Mouse (Mus musculus) kidney, postnatal 25 days (tissue): ENCODE measurements around the gene Cbr3.
"Not testable (repeated sequence)": the region's sequence is repeated elsewhere in the genome, so short reads cannot be mapped to it uniquely, and the experiment has no call there.

Experiments
- DNase-seq, 2 experiments: peaks; one replicate each; pipeline ENCODE4 v3.0.0; 2021; ENCODE audit warnings: mixed read lengths in 2 of 2

Cbr3 gene

DNA sequence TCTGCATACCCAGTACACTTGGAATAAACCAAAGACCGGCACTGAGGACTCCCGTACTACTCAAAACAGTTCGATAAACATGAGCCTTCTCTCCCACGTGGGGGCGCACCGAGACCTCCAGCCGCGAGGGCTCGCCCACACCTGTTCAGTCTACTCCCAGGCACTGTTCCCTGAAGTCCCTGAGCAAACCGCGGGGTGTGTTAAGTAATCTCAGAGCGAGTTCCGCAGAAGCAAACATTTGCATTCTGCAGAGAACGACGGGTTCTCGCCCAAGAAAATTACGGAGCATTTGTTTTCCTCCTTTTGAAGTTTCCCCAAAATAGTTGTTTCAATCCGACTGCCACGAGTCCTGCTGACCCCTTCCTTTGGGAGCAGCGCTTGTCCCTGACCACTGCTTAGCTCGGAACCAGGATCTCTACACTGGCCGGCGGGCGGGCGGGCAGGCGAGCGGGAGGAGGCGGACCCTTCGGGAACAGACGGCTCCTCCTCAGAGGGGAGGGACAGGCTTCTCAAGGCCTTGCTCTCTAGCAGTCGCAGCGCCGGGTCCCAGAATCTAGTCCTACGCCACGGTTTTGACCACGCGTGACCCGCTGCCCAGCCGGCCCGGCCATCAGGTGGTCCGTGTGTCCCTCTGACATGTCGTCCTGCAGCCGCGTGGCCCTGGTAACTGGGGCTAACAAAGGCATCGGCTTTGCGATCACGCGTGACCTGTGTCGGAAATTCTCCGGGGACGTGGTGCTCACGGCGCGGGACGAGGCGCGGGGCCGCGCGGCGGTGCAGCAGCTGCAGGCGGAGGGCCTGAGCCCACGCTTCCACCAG, at the start of gene Cbr3:
Cbr3 (plus strand) TSS at position 527 of the 819 bp plus-strand sequence.
- peak; percentile 76 to 85 for DNase-seq

DNA sequence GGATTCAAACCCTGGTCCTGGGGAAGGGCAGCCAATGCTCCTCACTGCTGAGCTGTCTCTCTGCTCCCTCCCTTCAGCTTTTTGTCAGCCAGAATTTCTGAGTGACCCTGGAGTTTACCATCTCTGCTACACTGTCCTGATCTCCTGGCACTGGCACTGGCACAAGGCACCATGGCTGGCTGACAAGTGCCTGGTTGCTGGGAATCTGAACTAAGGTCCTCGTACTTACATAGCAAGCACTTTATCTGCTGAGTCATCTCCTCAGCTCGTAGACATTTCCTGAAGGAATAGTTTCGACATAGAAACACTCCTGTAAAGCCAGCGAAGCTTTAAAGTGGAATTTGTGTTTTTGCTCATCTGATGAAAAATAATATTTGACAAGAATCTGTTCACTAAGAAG, 39.0 kb upstream of the Cbr3 start:
- no peak for DNase-seq

DNA sequence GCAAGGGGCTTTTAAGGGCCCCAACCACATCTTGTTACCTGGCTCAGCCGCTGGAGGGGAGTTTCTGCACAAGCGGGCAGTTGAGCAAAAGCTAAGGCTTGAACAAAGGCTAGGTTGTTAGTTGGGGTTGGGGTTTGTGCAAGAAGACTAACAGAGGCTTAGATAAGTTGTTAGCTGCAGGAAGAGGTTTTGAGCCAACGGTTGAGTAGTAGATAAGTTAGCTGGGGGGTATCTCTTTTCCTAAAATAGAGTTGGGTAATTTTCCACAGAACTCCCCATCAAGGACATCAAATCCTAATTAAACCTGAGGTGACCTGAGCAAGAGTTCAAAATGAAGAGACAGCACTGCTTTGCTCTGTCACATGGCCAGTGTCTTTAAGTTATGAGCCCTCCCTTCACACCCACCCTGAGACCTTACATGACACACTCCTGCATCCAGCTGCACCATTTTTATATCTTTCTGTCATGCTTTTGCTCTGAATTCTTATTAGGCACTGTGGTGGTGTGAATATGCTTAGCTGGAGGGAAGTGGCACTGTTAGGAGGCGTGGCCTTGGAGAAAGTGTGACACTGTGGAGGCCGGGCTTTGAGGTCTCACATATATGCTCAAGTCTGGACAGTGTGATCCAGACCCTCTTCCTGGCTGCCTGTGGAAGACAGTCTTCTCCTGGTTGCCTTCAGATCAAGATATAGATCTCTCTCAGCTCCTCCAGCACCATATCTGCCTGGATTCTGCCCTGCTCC, 34.4 kb upstream of the Cbr3 start:
- no peak for DNase-seq

DNA sequence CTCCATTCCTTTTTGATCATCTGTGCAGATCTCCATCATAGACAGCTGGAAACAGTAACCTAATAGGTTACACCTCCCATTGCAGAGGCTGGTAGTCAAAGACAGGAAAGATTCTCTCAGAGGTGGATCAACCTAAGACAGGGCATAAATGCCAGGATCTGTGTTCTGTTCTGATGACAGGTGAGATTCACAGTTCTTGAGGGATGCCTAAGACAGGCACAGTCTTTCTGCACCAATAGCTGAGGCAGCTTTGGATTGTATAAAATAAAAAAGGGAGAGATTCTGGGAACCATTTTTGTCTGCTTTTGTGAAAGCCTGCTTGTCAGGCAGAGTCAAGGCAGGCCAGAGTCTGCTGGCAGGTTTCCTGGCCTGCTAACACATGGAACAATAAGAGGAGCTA, 15.0 kb upstream of the Cbr3 start:
- no peak for DNase-seq

DNA sequence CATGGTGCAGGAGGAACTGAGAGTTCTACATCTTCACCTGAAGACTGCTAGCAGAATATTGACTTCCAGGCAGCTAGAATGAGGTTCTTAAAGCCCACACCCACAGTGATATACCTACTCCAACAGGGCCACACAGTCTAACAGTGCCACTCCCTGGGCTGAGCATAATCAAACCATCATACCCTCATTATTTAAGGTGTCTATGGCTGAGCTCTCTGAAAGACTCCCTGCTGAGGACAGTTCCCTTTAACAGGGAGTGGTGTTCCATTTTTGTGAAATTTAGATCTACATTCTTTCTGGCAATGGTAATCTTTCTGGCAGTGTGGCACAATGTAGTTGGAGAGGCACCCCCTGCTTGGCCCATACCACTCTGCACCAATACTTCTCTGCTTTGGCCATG, 13.5 kb upstream of the Cbr3 start:
- no peak for DNase-seq

DNA sequence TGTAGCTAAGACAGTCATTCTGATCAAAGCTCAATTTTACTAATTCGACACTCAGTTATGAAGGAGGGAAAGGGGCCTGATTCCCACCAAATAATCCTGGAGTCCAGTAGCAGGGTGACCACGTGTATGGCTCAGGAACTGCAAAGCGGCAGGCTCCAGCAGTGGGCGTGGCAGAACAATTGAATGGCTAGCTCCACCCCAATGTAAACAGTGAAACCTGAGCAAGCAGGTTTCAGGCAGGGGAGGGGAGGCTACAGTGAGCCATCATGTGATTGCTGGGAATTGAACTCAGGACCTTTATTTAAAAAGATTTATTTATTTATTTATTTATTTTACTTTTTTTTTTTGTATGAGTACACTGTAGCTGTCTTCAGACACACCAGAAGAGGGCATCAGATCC, 12.5 kb upstream of the Cbr3 start:
- DNase-seq = not testable (repeated sequence)

DNA sequence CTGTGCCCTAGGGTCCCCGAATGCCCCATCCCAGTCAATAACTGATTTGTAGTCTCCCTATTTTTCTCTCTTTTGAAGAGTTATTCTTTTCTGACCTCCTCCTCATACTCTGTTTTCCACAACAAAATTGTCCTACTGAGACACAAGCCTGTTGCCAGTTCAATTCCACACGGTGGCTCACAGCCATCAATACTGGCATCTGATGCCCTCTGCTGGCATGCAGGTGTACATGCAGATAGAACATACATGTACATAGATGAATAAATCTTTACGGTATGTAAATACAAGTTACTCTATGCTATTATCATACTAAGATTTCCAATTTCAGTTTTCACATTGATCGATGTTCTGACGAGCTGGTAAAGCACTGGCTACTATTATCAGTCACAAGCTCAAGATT, 12.0 kb upstream of the Cbr3 start:
- no peak for DNase-seq

DNA sequence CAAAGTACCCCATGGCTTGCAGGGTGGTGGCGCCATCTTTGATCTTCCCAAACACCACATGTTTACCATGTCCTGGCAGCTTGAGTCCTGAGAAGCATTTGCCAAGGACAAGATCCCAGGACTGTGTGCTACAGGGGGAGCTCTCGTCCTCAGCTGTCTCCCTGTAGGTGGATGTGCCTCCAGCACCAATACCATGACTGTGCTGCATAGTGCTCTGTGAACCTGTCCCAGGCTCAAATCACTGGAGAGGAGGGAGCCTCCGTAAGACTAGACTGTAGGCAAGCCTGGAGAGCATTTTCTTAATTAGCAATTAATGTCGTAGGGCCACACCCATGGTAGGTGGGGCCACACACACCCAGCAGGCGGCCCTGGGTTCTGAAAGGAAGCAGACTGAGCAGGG, 6.6 kb upstream of the Cbr3 start:
- no peak for DNase-seq

DNA sequence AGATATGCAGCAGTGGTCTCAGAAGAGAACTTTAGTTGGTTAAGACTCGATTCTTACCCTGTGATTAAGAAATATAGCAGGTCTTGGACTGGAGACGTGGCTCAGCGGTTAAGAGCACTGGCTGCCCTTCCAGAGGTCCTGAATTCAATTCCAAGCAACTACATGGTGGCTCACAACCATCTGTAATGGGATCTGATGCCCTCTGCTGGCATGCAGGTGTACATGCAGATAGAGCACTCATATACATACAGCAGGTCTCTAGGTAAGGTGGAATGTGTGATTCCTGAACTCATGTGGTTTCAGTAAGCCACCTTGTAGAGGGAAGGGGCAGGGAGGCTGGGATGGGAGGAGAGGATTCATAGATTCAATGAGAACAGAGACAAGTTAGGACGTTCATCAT, 4.8 kb upstream of the Cbr3 start:
- no peak for DNase-seq

DNA sequence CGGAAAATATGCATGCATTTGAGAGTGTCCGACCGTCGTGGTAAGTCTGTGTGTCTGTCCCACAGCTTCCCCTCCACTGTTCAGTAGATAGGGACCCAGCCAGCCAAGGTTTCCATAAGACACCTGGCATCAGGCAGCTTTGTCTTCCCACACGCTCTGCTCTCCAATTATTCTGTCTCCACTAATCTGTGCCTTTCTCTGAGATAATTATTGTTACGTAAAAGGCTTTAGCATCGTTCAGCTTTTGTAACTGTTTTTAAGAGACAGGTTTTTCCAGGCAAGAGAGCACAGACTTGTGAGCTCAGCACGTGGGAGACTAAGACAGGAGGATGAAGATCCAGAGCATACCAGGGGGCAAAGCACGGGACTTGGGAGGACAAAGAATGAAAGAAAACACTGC, 3.9 kb upstream of the Cbr3 start:
- DNase-seq = no peak

DNA sequence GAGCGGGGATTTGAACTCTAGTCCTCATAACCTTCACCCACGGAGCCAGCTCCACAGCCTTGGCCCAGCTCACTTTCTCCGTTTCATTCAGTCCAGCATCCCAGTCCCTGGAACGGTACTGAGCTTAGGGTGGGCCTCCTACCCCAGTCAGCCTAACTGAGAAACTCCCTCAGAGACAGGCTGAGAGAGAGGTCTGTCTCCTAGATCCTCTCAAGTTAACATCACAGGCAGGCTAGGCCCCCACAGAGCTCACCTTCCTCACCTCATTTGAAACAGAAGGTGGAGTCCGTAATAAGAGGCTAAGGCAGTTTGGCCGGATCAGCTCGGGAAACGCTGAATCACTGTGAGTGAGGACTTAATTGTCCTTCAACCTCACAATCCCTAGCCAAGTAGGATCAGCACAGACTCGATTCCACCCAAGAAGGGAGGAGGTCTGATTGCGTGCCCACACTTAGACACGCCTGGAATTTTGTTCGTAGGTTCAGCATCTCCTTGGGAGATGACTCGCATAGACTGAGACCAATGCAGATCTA, 793 bp upstream of the Cbr3 start:
- DNase-seq = no peak

DNA sequence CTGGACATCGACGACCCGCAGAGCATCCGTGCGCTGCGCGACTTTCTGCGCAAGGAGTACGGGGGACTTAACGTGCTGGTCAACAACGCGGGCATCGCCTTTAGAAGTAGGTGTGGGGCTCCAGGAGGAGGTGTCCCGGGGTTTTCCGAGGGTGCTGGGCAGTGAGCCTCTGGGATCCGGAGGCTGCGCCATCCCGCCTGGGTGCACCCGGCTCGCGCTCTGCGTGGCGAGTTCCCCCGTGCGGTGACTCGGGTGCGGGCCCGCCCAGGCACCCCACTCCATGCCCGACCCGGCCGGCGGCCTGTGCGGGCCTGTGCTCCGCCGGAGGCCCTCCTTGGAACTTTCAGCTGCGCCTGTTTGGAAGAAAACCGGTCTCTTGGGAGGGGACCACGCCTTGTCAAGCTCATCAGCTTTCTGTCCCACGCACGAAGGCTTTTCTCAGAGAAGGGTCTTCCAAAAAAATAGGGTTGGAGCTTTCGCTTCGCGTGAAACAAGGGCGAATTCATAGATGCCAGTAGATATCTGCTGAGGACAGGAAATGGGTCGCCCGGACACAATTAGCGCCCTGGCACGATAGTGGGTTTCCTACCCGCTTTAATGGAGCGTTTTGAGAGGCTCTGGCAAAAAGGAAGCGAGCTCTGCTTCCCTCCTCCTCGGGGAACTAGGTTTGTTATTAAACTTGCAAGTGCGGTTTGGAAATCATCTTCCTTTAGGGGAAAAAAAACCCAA, 657 bp downstream of the Cbr3 start:
- no peak for DNase-seq

DNA sequence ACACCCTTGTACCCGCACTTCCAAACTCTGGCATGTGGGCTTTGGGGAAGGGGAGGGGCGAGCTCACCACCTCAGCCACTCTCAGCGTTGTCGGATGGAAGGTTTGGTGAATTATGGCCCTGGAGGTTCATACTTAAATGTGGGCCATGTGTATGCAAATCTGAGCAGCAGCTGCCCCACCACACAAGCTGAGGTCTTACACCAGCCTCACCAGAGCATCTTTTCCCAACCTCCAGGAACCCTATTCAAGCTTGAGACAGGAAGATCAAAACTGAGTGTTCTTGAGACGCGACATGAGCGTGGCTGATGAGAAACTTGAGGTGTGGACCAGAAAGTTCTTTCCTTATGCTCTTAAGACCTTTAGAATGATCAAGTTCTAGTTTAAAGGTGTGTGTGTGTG, 1.4 kb downstream of the Cbr3 start:
- no peak for DNase-seq

DNA sequence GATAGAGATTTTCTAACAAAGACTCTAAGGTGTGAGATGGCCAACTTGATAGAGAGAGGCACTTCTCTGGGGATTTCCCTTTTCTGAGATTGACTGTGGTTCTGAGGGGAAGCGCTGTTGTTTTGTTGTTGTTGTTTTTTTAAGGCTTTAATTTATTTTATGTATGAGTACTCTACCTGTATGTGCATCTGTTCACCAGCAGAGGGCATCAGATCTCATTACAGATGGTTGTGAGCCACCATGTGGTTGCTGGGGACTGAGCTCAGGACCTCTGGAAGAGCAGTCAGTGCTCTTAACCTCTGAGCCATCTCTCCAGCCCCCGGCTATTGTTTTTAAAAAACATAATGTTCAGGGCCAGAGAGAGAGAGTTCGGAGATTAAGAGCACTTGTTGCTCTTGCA, 2.8 kb downstream of the Cbr3 start:
- DNase-seq = not testable (repeated sequence)

DNA sequence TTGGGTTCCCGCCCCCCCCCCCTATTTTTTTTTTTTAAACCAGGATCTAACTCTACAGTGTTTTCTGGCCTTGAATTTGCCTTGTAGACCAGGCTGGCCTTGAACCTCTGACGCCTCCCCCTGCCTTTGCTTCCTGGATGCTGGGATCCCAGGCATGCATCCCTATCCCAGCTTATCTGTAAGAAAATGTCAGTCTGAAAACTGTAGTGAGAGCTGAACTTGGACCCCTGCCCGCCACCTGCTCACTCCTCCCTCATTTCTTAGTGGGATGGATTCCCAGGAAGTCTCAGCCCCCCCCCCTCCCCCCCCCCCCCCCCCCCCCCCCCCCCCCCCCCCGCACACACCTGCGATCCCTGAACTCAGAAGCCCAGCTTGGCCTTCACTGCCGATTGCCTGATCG, 3.4 kb downstream of the Cbr3 start:
- DNase-seq = no peak

DNA sequence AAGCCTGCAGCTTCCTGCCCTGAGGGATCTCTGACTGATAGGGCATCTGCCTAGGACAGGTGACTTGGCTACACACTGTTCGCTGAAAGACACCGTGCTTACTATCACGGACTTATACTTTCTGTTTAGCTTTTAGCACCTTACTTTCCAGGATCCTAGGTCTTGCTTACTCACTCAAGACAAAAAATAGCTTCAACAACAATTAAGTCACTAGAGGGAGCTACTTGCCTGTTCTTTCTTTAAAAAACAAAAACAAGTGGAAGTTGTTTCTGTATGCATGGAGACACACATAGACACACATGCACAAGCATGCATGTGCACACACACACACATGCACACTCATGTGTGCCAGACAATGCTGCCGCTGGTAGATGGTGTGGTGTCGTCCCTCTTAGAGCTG, 3.9 kb downstream of the Cbr3 start:
- no peak for DNase-seq

DNA sequence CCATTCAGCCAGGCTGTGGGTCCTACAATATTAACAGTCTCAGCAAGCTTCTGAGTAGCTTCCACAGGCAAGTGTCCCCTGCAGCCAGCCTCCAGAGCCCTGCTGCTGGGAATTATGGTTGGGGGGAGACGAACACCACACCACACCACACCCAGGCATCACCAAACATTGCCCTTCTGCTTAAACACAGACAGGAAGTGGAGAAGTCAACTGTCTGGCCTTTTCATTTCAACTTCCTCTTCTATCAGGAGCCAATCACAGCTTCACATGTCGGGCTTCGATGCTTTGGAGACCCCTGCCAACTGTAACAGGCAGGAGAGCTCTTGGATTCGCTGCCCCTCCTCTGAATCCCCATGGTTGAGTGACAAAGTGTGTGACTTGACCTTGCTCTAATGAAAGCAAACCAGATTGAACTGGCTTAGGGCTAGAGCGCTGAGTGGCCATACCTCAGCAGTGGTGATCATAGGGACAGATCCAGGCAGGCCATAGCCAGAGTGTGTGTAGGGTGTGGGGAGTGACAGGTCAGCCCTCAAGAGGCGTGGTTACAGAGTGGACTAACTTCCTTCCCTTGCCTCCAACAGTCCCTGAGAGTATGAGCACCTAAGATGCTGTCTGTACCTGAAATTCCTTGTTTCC, 8.3 kb downstream of the Cbr3 start:
- DNase-seq = peak in 1 of 2 experiments; percentile 32

DNA sequence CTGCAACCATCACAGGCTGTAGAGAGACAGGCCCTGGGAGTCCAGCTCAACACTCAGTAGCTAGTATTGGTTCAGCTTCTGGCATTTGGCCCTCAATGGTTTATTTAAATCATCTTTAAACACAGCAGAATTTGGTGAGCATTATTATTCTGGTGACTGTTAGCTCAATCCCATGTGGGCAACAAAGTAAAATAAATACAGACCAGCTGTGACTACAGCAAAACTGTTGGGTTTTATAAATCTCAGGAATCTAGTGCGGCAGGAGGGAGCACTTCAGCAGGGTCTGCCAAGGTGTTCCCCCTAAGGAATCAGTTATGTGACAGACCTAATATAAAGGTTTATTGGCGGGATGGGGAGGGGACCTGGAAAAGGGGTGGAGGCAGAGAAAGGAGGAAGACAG, 9.7 kb downstream of the Cbr3 start:
- no peak for DNase-seq

DNA sequence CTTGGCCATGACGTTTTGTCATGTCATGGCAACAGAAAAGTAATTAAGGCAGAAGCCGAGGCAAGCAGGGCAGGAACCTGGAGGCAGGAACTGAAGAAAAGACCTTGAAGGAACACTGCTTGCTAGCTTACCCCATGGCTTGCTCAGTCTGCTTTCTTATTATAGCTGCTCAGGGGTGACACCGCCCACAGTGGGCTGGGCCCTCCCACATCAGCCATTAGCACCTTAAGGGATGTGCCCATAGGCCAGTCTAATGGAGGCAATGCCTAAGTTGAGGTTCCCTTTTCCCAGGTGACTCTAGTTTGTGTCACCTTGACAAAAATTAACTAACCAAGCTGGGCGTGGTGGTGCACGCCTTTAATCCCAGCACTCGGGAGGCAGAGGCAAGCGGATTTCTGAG, 24.1 kb downstream of the Cbr3 start:
- no peak for DNase-seq

DNA sequence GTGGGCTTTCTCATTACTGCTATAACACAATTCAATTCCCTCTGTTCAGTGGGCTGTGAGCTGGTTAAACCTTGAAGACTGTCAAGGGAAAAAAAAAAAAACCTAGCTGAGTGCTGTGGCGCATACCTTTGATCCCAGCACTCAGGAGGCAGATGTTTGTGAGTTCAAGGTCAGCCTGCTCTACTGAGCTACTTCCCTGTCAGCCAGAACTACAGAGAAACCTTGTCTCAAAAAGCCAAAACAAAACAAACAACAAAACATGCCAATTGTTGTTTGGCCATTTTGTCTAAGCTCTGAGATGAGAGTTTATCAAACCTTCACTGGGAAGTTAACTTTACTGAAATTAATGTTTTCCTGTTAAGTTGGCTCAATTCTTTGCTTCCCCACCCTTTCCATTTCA, 26.2 kb downstream of the Cbr3 start:
- no peak for DNase-seq

DNA sequence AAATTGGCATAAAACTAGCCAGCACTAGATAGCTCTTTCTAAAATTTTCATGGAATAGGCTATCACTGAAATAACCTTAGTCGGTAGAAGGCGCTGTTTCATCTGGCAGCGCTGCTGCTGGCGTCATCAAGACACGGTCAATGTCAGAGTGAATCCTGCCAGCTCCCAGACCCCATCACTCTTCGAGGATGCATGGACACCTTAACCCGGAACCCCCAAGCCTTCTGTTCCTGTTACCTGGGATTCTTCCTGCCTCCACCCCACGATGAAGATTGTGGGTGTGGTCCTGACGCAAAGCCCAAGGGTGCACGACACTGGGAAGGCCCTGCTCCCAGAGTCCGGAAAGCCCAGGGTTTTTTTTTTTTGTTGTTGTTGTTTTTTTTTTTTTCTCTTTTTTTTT, 27.9 kb downstream of the Cbr3 start:
- peak; percentile 74 to 81 for DNase-seq

DNA sequence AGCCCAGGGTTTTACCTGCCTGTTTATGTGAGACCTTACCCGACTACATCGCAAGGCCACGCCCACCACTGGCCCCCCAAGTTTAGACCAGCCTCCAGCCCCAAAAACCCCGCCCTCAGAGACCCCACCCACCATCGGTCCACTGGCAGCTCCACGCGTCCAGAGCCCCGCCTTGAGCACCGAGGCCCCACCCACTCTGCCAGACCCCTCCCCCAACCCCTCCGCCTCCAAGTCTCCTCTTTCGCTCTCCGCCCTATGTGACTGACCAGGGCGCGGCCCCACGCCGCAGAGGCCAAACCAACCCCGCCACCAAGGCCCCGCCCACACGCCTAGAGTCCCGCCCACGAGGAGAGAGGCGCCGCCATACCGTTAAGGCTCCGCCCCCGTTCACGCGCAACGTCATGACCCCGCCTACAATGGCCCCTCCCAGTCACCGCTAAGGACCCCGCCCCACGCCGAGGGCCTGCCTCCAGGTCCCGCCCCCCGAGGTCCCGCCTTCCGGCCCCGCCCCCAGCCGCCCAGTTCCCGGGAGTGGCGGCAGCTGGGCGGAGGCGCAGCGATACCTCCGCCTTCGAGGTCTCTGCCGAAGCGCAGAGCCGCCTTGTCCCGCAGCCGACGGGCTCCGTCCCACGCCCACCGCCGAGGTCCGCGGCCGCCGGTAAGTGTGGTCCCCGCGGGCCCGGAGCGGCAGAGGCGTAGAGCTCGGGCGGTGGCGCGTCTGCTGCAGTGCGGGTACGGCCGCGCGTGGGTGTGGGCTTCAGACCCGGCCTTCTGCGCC, 28.6 kb downstream of the Cbr3 start, which contains the start of gene Dop1b:
Dop1b (plus strand) TSS at position 494 of the 778 bp plus-strand sequence.
- peak; percentile 99 to 100 for DNase-seq
